ENCODE assay signal across 7 mouse cellular contexts in the genomic region with DNA sequence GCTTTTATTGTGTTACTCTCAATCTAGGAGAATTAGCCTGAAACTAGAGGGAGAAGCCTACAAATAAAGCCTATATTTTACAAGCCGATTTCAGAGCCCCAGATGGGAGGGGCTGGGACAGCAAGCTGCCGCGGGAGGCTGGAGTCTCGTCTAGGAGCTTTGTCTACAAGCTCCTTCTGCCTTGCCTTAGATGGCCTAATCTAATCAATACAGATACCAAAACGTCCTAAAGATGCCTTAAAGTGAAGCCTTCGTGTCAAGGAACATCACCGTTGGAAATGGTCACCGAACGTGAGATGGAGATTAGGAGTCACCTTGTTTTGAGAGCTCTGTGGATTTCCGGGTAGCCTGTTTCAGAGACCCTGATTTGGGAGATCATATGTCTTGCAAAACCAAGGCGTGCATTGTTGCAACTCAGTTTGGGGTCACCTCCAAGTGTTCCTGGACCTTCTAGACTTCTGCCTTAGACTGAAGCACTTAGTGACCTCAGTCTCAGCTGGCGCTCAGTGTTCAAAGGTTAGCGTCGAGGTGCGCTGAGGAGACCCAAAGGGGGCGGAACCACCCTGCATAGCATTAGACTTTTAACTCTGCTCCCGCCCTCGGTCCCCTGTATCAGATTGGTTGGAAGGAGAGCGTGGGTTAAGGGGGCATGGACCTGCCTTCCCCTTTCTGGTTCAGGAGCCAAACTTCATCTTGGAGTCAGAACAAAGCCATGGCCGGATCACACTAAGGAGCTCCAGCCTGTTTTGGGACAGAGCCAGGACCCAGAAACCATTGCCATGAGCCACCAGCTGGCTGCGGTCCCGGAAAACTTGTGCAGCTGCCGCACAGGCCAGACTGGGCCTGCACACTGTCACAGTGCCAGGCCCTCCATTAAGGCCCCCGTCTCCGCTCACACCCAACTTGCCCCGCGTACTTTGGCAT.
DNase-seq lines count a peak whose midpoint lies in the region; ATAC-seq and TF ChIP-seq lines count a peak whose summit lies in the region.

No protein-coding gene starts in this region.

- intact Hi-C loops in left cerebral cortex, postnatal 4 days (cut with DNase I): no loop called here

- peaks cover 38% of the 10 kb centered on the region for H3K4me1 ChIP-seq in embryonic facial prominence, embryonic 10.5 days
- peaks cover 6% of the 10 kb centered on the region; the same call in 1 of the 2 replicates for H3K4me1 ChIP-seq in intestine, postnatal 0 days (replicated peaks; ENCODE audit: control insufficient read depth, insufficient read depth, low read length)
- H3K4me1 ChIP-seq in midbrain, embryonic 11.5 days (ENCODE audit: control insufficient read depth, insufficient read depth, low read length): peaks cover 24% of the 10 kb centered on the region

- H3K36me3 ChIP-seq in embryonic facial prominence, embryonic 10.5 days (replicated peaks): no peaks in the 10 kb centered on the region
- no peaks in the 10 kb centered on the region for H3K36me3 ChIP-seq in intestine, postnatal 0 days (ENCODE audit: control insufficient read depth, insufficient read depth)
- H3K36me3 ChIP-seq in midbrain, embryonic 11.5 days (ENCODE audit: control insufficient read depth, insufficient read depth, low read length): no peaks in the 10 kb centered on the region

- 0 out of 2 replicates have a peak, but pooled peaks have one; percentile 0 for TF ChIP-seq CTCF in intestine, postnatal 0 days (IDR thresholded peaks at IDR 0.05; ENCODE audit: low read depth)

- 17% methylated on average over 27 of the region's 27 CpGs for WGBS in embryonic facial prominence, embryonic 10.5 days
- 4% methylated on average over 27 of the region's 27 CpGs for WGBS in intestine, postnatal 0 days
- 15% methylated on average over 27 of the region's 27 CpGs for WGBS in midbrain, embryonic 11.5 days

- no peaks in the 10 kb centered on the region for H3K9me3 ChIP-seq in embryonic facial prominence, embryonic 10.5 days
- H3K9me3 ChIP-seq in intestine, postnatal 0 days (ENCODE audit: control insufficient read depth): no peaks in the 10 kb centered on the region
- no peaks in the 10 kb centered on the region for H3K9me3 ChIP-seq in midbrain, embryonic 11.5 days (ENCODE audit: control insufficient read depth, low read length)

- H3K4me2 ChIP-seq in intestine, postnatal 0 days (replicated peaks; ENCODE audit: low read depth): peak overlapping the region; percentile 56
- H3K4me2 ChIP-seq in midbrain, embryonic 11.5 days: peak overlapping the region; percentile 36

- 0 out of 2 replicates have a peak overlapping the region, but pooled peaks have one; percentile 31 for H3K9ac ChIP-seq in intestine, postnatal 0 days (ENCODE audit: low read depth, low read length)
- peak overlapping the region; percentile 24 for H3K9ac ChIP-seq in midbrain, embryonic 11.5 days (ENCODE audit: low read length)

- peak; percentile 96 for DNase-seq in adrenal gland, postnatal 25 days
- DNase-seq in embryonic facial prominence, embryonic 10.5 days (ENCODE audit: low spot score): peak; percentile 64
- peak; percentile 99 for DNase-seq in left cerebral cortex, postnatal 4 days
- DNase-seq in midbrain, embryonic 11.5 days (ENCODE audit: low spot score, missing footprints): peak; percentile 96
- peak; percentile 90 for DNase-seq in skeletal muscle tissue, adult 2 months (ENCODE audit: low read depth, low spot score)

- H3K4me3 ChIP-seq in embryonic facial prominence, embryonic 10.5 days: peak overlapping the region; percentile 50
- H3K4me3 ChIP-seq in intestine, postnatal 0 days (ENCODE audit: low read depth, low read length): peak overlapping the region; percentile 22
- H3K4me3 ChIP-seq in midbrain, embryonic 11.5 days (ENCODE audit: low read depth, low read length): peak overlapping the region; percentile 15; the same call in 1 of the 2 replicates

- peak; percentile 62 for ATAC-seq in granulocyte monocyte progenitor cell, adult 5-6 weeks (replicated peaks; ENCODE audit: poor library complexity, severe bottlenecking)
- peak; percentile 85 for ATAC-seq in intestine, postnatal 0 days
- peak; percentile 79 for ATAC-seq in midbrain, embryonic 11.5 days (ENCODE audit: low FRiP score)

- H3K27me3 ChIP-seq in embryonic facial prominence, embryonic 10.5 days (replicated peaks; ENCODE audit: low read depth, poor library complexity, severe bottlenecking): peaks cover 26% of the 10 kb centered on the region
- no peaks in the 10 kb centered on the region for H3K27me3 ChIP-seq in intestine, postnatal 0 days (replicated peaks; ENCODE audit: control insufficient read depth, insufficient read depth, low read length)
- H3K27me3 ChIP-seq in midbrain, embryonic 11.5 days (ENCODE audit: control insufficient read depth, insufficient read depth, low read length): no peaks in the 10 kb centered on the region

- H3K27ac ChIP-seq in embryonic facial prominence, embryonic 10.5 days (replicated peaks): peak overlapping the region; percentile 79
- peak overlapping the region; percentile 88 for H3K27ac ChIP-seq in intestine, postnatal 0 days (ENCODE audit: low read depth, low read length)
- H3K27ac ChIP-seq in midbrain, embryonic 11.5 days (ENCODE audit: low read depth, low read length): peak overlapping the region; percentile 55

Comparison
In these comparisons a context has a peak if more than half of its experiments do, and no peak if none do; other contexts are left out.
1. Peak in every context shown above with its lines: DNase-seq, ATAC-seq, H3K4me3 ChIP-seq and H3K27ac ChIP-seq.